Mouse (Mus musculus) bone marrow, adult 2 months (tissue): ENCODE data around the gene Nol4l. TPM values are rescaled to one million over a fixed set of nuclear protein-coding genes. Genes with fewer than 3 reads are reported as not detected.

Experiments used
- H3K27ac ChIP-seq: fragments of 200-500 bp; 2 replicates; pipeline ENCODE4 v1.5.1; 2012; ENCODE audit warnings: low read depth, mild to moderate bottlenecking, control low read depth, inconsistent platforms, low read length; ENCODE audit not compliant: control insufficient read depth, poor library complexity, insufficient read depth
- H3K4me1 ChIP-seq: fragments of 200-500 bp; 2 replicates; pipeline ENCODE4 v1.6.1; 2011; ENCODE audit warnings: low read length; ENCODE audit not compliant: control insufficient read depth, insufficient read depth
- H3K4me3 ChIP-seq: fragments of 200-500 bp; replicated peaks from 2 replicates; pipeline ENCODE3; 2011; ENCODE audit warnings: mild to moderate bottlenecking, low read depth, low read length, control low read depth; ENCODE audit not compliant: control insufficient read depth
- CTCF ChIP-seq: fragments of 200-500 bp; IDR thresholded peaks from 2 replicates; pipeline ENCODE4 v1.5.1; 2011; ENCODE audit warnings: low read length, control low read depth; ENCODE audit not compliant: control insufficient read depth, insufficient read depth
- POLR2A ChIP-seq: fragments of 200-500 bp; IDR thresholded peaks from 2 replicates; pipeline ENCODE4 v1.6.1; 2011; ENCODE audit warnings: low read depth, mild to moderate bottlenecking, control low read depth, low read length, borderline replicate concordance; ENCODE audit not compliant: control insufficient read depth
- WGBS: fragments of 180-500 bp; shearing (Covaris S2); methylation state at CpG from one replicate; pipeline ENCODE4 v1.1.7; 2018; 5-methylcytosine and 5-hydroxymethylcytosine counted together
- polyA plus RNA-seq: library from polyadenylated mRNA; stranded (reverse); fragments of >200 nt; gene quantifications from 2 replicates; pipeline ENCODE4 v1.2.4, GENCODE M21; 2011; ENCODE audit warnings: low replicate concordance; ENCODE audit not compliant: missing spikeins, insufficient read depth, insufficient read length

Nol4l gene
- polyA plus RNA-seq, 1 experiment = 7.5 TPM

DNA sequence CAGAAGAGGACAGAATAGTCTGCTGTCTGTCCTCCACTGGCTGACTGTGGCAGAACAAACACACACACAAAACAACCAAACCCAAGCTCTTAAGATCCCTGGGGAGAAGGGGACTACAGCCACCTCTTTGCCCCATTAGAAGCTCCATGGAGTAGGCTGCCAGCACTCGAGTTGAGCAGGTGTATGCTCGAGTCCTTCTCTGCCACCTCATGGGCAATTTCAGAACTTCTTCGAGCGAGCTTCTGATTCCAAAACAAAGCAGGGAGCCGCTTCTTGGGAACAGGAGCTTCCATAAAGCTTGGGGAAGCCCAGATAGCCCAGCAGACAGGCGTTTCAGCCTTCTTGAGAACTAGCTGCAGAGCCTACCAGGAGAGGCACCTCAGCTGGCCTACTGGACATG is 117.2 kb downstream of the Nol4l start:
- no peak overlapping the region for H3K27ac ChIP-seq
- no peak overlapping the region for H3K4me3 ChIP-seq
- no peak for TF ChIP-seq CTCF
- no peak for TF ChIP-seq POLR2A
- H3K4me1 ChIP-seq = peaks cover 4% of the 10 kb centered on the region
- WGBS = 79% methylated on average over 6 of the region's 6 CpGs

DNA sequence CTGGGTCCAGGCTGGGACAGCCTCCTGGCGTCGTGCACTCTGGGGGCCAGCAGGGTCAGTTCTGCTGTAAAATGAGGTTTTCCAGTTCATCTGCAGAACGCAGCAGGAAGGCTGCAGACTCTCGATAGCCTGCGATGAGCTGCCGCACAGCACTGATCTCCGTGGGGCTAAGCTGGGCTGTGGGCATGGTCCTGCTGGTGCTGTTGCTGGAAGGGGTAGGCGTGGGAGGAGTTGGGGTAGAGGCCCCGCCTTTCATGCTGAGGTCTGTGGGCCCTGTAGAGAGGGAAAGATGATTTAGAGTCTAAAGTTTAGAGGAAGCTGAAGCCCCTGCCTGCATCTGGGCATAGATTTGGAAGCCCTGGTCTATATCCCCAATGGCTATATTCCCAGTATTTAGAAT is 118.2 kb downstream of the Nol4l start:
- H3K4me3 ChIP-seq = no peak overlapping the region
- 37% methylated on average over 9 of the region's 9 CpGs for WGBS
- no peak overlapping the region for H3K27ac ChIP-seq
- peaks cover 4% of the 10 kb centered on the region for H3K4me1 ChIP-seq
- TF ChIP-seq CTCF (no peak), POLR2A (no peak)

DNA sequence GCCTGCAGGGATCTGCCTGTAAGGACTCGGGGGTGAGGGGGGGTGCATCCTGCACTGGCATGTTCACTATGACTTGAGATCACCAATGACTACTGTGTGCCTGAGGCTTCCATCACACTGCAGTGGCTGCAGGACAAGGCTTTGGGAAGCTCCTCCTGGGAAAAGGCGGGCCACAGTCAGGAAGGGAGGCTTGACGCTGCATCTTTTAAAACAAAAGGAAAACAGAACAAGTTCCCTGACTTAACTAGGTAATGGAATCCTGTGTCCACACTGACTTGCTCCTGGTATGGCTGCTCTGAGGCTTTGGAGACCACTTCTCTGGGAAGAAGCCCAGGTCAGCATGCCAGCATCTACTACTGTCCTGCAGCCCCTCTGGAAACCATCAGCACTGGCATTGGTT is 120.8 kb downstream of the Nol4l start:
- 88% methylated on average over 3 of the region's 3 CpGs for WGBS
- Histone ChIP-seq H3K4me1 (peaks cover 3% of the 10 kb centered on the region), H3K27ac (no peak overlapping the region), H3K4me3 (no peak overlapping the region)
- TF ChIP-seq POLR2A (no peak), CTCF (no peak)

DNA sequence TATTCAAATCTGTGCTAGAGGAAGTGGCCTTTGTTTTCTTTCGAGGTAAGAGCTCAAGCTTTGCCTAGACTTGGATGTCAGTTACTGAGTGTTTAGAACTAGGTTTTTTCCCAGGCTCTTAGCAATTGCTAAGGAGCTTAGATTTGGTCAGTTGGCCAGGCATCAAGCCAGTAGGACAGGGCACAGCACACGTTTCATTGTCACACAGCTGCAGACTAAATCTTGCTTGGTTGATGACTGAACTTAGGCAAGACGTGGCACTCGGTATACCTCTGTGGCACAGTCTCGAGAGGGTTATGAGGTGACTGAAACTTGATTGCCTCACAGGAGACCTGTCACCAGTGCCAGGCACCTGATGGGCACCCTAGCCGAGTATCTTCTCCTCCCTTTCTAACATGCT is 122.9 kb downstream of the Nol4l start:
- Histone ChIP-seq H3K4me3 (no peak overlapping the region), H3K4me1 (peaks cover 3% of the 10 kb centered on the region), H3K27ac (no peak overlapping the region)
- 79% methylated on average over 6 of the region's 6 CpGs for WGBS
- TF ChIP-seq POLR2A (no peak), CTCF (no peak)

DNA sequence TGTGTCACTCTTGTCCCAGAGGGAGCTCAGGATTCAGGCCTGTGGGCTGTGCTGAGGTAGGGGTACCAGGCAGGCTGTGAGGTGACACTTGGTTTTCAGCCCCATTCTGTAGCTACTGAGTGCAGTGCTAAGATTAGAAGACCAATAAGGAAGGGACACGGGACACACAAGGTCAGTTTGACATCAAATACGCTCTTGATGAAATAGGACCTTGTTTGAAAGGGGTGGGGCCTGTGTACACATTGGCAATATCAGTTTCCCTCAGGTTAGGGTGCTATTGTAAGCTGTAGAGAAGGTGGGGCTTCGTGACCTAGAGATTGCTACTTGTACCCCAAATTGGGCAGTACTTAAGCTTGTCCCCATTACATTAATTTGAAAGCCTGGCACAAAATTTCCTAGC is 124.9 kb downstream of the Nol4l start:
- Histone ChIP-seq H3K27ac (no peak overlapping the region), H3K4me1 (no peaks in the 10 kb centered on the region; the same call in 1 of the 2 replicates), H3K4me3 (no peak overlapping the region)
- WGBS = 84% methylated on average over 3 of the region's 3 CpGs
- TF ChIP-seq POLR2A = no peak
- TF ChIP-seq CTCF = no peak

DNA sequence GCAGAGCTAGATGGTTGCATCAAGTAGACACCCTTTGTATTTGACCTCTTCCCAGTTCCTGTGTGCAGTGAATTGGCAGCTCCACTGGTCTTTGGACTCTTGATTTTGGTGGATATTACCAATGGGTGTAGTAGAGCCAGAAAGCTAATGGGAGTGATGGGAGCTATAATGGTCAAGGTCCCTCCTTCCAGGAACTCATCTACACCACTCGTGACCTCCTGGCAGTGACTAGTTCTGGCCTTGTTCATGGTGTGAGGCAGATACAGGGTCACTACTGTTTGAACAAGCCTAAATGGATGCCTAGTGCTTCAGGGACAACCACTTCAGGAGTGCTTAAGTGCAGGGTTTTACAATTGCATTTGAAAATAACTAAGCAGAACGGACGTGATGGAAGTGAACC is 125.7 kb downstream of the Nol4l start:
- Histone ChIP-seq H3K27ac (no peak overlapping the region), H3K4me3 (no peak overlapping the region), H3K4me1 (no peaks in the 10 kb centered on the region)
- 85% methylated on average over 3 of the region's 3 CpGs for WGBS
- TF ChIP-seq CTCF (no peak), POLR2A (no peak)

DNA sequence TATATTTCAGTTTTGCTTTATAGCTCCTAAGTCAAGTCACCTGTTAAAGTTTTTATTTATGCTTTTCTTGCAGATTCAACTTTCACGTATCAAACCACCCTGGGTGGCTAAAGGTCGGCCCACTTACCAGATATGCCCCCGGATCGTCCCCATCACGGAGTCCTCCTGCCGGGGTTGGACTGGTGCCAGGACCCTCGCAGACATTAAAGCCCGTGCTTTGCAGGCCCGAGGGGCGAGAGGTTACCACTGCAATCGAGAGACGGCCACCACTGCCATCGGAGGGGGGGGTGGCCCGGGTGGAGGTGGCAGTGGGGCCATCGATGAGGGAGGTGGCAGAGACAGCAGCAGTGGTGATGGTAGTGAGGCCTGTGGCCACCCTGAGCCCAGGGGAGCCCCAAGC is 130.6 kb downstream of the Nol4l start:
- Histone ChIP-seq H3K27ac (no peak overlapping the region), H3K4me1 (no peaks in the 10 kb centered on the region), H3K4me3 (no peak overlapping the region)
- TF ChIP-seq CTCF = no peak
- no peak for TF ChIP-seq POLR2A
- WGBS = 90% methylated on average over 15 of the region's 15 CpGs

DNA sequence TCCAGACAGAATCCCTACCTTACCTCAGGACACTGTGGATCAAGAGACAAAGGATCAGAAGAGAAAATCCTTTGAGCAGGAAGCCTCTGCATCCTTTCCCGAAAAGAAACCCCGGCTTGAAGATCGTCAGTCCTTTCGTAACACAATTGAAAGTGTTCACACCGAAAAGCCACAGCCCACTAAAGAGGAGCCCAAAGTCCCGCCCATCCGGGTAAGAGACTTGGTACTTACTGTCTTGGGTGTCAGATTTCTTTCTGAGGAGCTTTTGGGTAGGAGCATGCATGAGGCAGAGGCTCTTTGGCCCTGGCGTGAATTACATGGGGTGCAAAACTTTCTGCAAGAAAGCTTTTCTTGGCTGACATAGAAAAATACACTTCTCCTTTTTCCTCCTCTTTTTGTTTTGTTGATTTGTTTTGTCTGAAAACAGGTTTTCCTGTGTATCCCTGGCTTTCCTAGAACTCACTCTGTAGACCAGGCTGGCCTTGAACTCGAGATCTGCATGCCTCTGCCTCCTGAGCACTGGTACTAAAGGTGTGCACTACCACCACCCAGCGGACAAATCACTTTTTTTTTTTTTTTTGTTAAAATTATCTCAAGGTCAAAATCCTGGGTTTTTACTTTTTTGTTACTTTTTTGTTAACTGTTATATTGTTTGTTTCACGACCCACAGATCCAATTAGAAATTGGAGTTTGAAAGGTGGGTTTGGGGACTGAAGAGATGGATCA is 131.8 kb downstream of the Nol4l start:
- no peak overlapping the region for H3K27ac ChIP-seq
- TF ChIP-seq POLR2A (no peak), CTCF (no peak)
- WGBS = 80% methylated on average over 11 of the region's 11 CpGs
- H3K4me3 ChIP-seq = no peak overlapping the region
- H3K4me1 ChIP-seq = no peaks in the 10 kb centered on the region

DNA sequence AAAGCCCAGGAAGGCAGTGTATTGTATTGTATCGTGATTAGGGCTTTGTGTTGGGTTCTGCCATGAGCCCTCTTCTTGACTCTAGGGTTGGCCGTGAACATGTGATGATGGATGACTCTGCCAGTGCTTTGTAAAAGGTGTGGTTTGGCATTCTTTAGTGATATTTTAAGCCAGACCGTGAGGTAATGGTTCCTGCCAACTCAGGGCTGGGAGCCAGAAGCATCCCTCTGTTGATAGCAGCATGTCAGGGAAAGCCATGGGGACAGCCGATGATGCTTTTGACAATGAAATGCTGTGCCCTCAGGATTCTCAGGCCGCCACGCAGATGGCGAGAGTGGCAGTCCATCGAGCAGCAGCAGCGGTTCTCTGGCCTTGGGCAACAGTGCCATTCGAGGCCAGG is 136.7 kb downstream of the Nol4l start:
- H3K27ac ChIP-seq = no peak overlapping the region
- TF ChIP-seq POLR2A (no peak), CTCF (no peak)
- WGBS = 95% methylated on average over 10 of the region's 10 CpGs
- no peaks in the 10 kb centered on the region for H3K4me1 ChIP-seq
- H3K4me3 ChIP-seq = no peak overlapping the region
